In the genomic region with DNA sequence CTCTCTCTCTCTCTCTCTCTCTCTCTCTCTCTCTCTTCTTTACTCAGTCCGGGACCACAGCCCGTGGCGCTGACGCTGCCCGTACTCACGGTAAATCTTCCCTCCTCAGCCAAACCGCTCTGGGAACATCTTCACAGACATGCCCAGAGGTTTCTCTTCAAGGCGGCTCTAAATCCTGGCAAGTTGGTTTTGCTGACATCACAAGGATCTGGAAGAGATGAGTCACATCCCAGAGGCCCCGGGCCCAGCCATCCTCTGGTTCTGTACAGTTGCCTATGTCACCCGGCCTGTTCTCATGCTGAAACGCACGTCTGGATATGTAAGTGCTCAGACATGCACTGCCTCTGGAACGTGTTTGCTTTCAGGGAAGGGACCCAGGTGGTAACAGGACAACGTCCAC, we compare ENCODE assay signal across 26 mouse cellular contexts. TPM values are rescaled to one million over a fixed set of nuclear protein-coding genes. Genes with fewer than 3 reads are reported as not detected.
DNase-seq lines count a peak whose midpoint lies in the region; ATAC-seq and TF ChIP-seq lines count a peak whose summit lies in the region.
"Had no signal": no experiment of that assay in that cellular context is flagged by ENCODE, and none has a peak within 500 bp of the region (broad histone marks: within the 10 kb centered on the region; RNA-seq: fewer than 3 reads in every experiment).

No protein-coding gene starts in this region.

- no peak overlapping the region for H3K4me3 ChIP-seq in midbrain, embryonic 10.5 days
- no peak overlapping the region for H3K4me3 ChIP-seq in midbrain, embryonic 14.5 days (replicated peaks; ENCODE audit: low read depth, low read length)
- H3K4me3 ChIP-seq in stomach, postnatal 0 days (ENCODE audit: low read depth, low read length): no peak overlapping the region
- H3K4me3 ChIP-seq: erythroblast, embryonic 14.5 days; hindbrain, embryonic 13.5 days; liver, embryonic 12.5 days; midbrain, embryonic 12.5 days; neural tube, embryonic 13.5 days had no signal

- peak overlapping the region; percentile 76; the same call in 1 of the 2 replicates for H3K27ac ChIP-seq in midbrain, embryonic 10.5 days (replicated peaks)
- H3K27ac ChIP-seq in midbrain, embryonic 14.5 days (replicated peaks; ENCODE audit: low read depth, low read length): no peak overlapping the region
- no peak overlapping the region for H3K27ac ChIP-seq in stomach, postnatal 0 days (replicated peaks)
- H3K27ac ChIP-seq: liver, embryonic 12.5 days had no signal

- peaks cover 71% of the 10 kb centered on the region for H3K4me1 ChIP-seq in midbrain, embryonic 10.5 days
- H3K4me1 ChIP-seq in midbrain, embryonic 14.5 days (ENCODE audit: control insufficient read depth, insufficient read depth, low read length): peaks cover 29% of the 10 kb centered on the region
- H3K4me1 ChIP-seq in stomach, postnatal 0 days (replicated peaks; ENCODE audit: control insufficient read depth, insufficient read depth): peaks cover 3% of the 10 kb centered on the region; the same call in 1 of the 2 replicates

- no peak overlapping the region for H3K4me2 ChIP-seq in midbrain, embryonic 14.5 days (ENCODE audit: low read length)
- H3K4me2 ChIP-seq in stomach, postnatal 0 days (replicated peaks; ENCODE audit: low read depth): no peak overlapping the region
- H3K4me2 ChIP-seq: hindbrain, embryonic 13.5 days; liver, embryonic 12.5 days; midbrain, embryonic 12.5 days; neural tube, embryonic 13.5 days had no signal

- ATAC-seq in midbrain, embryonic 14.5 days (ENCODE audit: low FRiP score, low TSS enrichment): no peak
- ATAC-seq in Patski: no peak
- peak; percentile 51 for ATAC-seq in stomach, postnatal 0 days (ENCODE audit: low FRiP score, low TSS enrichment)
- ATAC-seq: forebrain, embryonic 16.5 days; intestine, postnatal 0 days; liver, embryonic 12.5 days; liver, postnatal 0 days had no signal

- CTCF ChIA-PET in Patski (lab: Charles Lee): no interaction called here

- in situ Hi-C loops in Patski (cut with MboI; ENCODE audit: low pct_unique_long_range_greater_than_20kb): no loop called here

- no peaks in the 10 kb centered on the region for H3K36me3 ChIP-seq in midbrain, embryonic 10.5 days
- H3K36me3 ChIP-seq in midbrain, embryonic 14.5 days (ENCODE audit: control insufficient read depth, insufficient read depth, low read length): no peaks in the 10 kb centered on the region
- no peaks in the 10 kb centered on the region for H3K36me3 ChIP-seq in stomach, postnatal 0 days (ENCODE audit: control insufficient read depth, insufficient read depth, low read length)
- H3K36me3 ChIP-seq: hindbrain, embryonic 13.5 days; liver, embryonic 12.5 days; midbrain, embryonic 12.5 days; neural tube, embryonic 13.5 days had no signal

- no peak for TF ChIP-seq CTCF in Patski (IDR thresholded peaks at IDR 0.05)
- no peak for TF ChIP-seq CTCF in stomach, postnatal 0 days (IDR thresholded peaks at IDR 0.05; ENCODE audit: low read depth)

- POLR2A ChIA-PET in Patski (lab: Charles Lee): no interaction called here

- TF ChIP-seq EP300 in stomach, postnatal 0 days (optimal IDR thresholded peaks at IDR 0.05): no peak

- DNase-seq in midbrain, embryonic 10.5 days (ENCODE audit: low spot score): no peak
- DNase-seq in midbrain, embryonic 14.5 days: no peak
- peak; percentile 22 for DNase-seq in Patski (ENCODE audit: low read depth, low spot score)
- DNase-seq in adrenal gland, postnatal 25 days: peak; percentile 16
- no peak for DNase-seq in stomach, postnatal 0 days (ENCODE audit: low spot score)
- no peak for DNase-seq in kidney, postnatal 4 days
- DNase-seq in spleen, postnatal 4 days (ENCODE audit: low spot score in 2 of 2): no peak
- DNase-seq in layer of hippocampus, adult 9-11 months: no peak
- DNase-seq: cerebellum, adult 18-20 months; cerebellum, postnatal 10 days; kidney, postnatal 14 days; layer of hippocampus, postnatal 36 days; left cerebral cortex, postnatal 4 days; liver, postnatal 0 days; lung, postnatal 36 days; thymus, adult 2 months; thymus, postnatal 36 days had no signal

- peaks cover 86% of the 10 kb centered on the region for H3K27me3 ChIP-seq in midbrain, embryonic 10.5 days (ENCODE audit: low read depth, poor library complexity, severe bottlenecking)
- H3K27me3 ChIP-seq in midbrain, embryonic 14.5 days (ENCODE audit: control insufficient read depth, insufficient read depth, low read length): peaks cover 3% of the 10 kb centered on the region; the same call in 1 of the 2 replicates
- H3K27me3 ChIP-seq in Patski: peaks cover 38% of the 10 kb centered on the region
- H3K27me3 ChIP-seq in stomach, postnatal 0 days (ENCODE audit: control insufficient read depth, insufficient read depth, low read length): peaks cover 7% of the 10 kb centered on the region; the same call in 1 of the 2 replicates
- H3K27me3 ChIP-seq: neural tube, embryonic 13.5 days had no signal

- 91% methylated on average over 14 of the region's 14 CpGs for WGBS in midbrain, embryonic 10.5 days
- 86% methylated on average over 14 of the region's 14 CpGs for whole genome bisulfite sequencing in midbrain, embryonic 14.5 days
- 69% methylated on average over 14 of the region's 14 CpGs for WGBS in stomach, postnatal 0 days

- H3K9ac ChIP-seq in midbrain, embryonic 14.5 days (replicated peaks; ENCODE audit: low read length): no peak overlapping the region
- H3K9ac ChIP-seq in stomach, postnatal 0 days (ENCODE audit: low read length): no peak overlapping the region
- H3K9ac ChIP-seq: hindbrain, embryonic 13.5 days; liver, embryonic 12.5 days; liver, postnatal 0 days; midbrain, embryonic 12.5 days; neural tube, embryonic 13.5 days had no signal

- no peaks in the 10 kb centered on the region for H3K9me3 ChIP-seq in midbrain, embryonic 10.5 days (replicated peaks)
- no peaks in the 10 kb centered on the region for H3K9me3 ChIP-seq in midbrain, embryonic 14.5 days (ENCODE audit: control insufficient read depth, low read length)
- H3K9me3 ChIP-seq in stomach, postnatal 0 days (ENCODE audit: control insufficient read depth, low read length): no peaks in the 10 kb centered on the region
- H3K9me3 ChIP-seq: hindbrain, embryonic 13.5 days; liver, embryonic 12.5 days; midbrain, embryonic 12.5 days; neural tube, embryonic 13.5 days had no signal

RNA-seq across cellular contexts. Expression of a gene that starts 4.0 kb away (rescaled TPM):
- polyA plus RNA-seq in midbrain, embryonic 10.5 days (2016; fragmentation: Nextera tagmentation; extraction: Ambion mirVana): 12.8 and 13.4 TPM in 2 replicates
- 20.6 and 27.9 TPM in 2 replicates for polyA plus RNA-seq in midbrain, embryonic 14.5 days (2014; fragmentation: Nextera tagmentation; extraction: Ambion mirVana)
- polyA plus RNA-seq in Patski (2021): 0.08 TPM
- total RNA-seq in adrenal gland, postnatal 25 days (2021): 8.5 and 11.1 TPM in 2 replicates
- 0.25 and 0.28 TPM in 2 replicates for polyA plus RNA-seq in stomach, postnatal 0 days (2015; fragmentation: Nextera tagmentation; extraction: Ambion mirVana)
- polyA plus RNA-seq: C2C12; heart, embryonic 14.5 days had no signal

RNA-seq across cellular contexts. Expression of a gene that starts 54.4 kb away (rescaled TPM):
- 38.1 and 39.5 TPM in 2 replicates for polyA plus RNA-seq in midbrain, embryonic 10.5 days (2016; fragmentation: Nextera tagmentation; extraction: Ambion mirVana)
- polyA plus RNA-seq in midbrain, embryonic 14.5 days (2014; fragmentation: Nextera tagmentation; extraction: Ambion mirVana): 4.7 and 8.5 TPM in 2 replicates
- polyA plus RNA-seq in Patski (2021): 13.6 TPM
- 5.6 and 6.1 TPM in 2 replicates for total RNA-seq in adrenal gland, postnatal 25 days (2021)
- polyA plus RNA-seq in stomach, postnatal 0 days (2015; fragmentation: Nextera tagmentation; extraction: Ambion mirVana): 2.7 and 3.5 TPM in 2 replicates

Comparison
In these comparisons a context has a peak if more than half of its experiments do, and no peak if none do; other contexts are left out.
1. DNase-seq: peak in Patski (single experiment) and adrenal gland, postnatal 25 days (single experiment); none in midbrain, embryonic 10.5 days (single experiment), midbrain, embryonic 14.5 days (single experiment), stomach, postnatal 0 days (single experiment), kidney, postnatal 4 days (0 of 2), spleen, postnatal 4 days (0 of 2) and layer of hippocampus, adult 9-11 months (single experiment).
2. RNA of a gene that starts 4.0 kb away (polyA plus RNA-seq): 20.6 to 27.9 TPM in midbrain, embryonic 14.5 days and 12.8 to 13.4 TPM in midbrain, embryonic 10.5 days; 0.25 to 0.28 TPM in stomach, postnatal 0 days and 0.08 TPM in Patski (single experiment); every median in the first group is over 10 times any median in the second.